Mouse (Mus musculus) embryonic facial prominence, embryonic 10.5 days (tissue): ENCODE data around the gene Fyttd1. TPM values are rescaled to one million over a fixed set of nuclear protein-coding genes. Genes with fewer than 3 reads are reported as not detected.
"Not testable (repeated sequence)": the region's sequence is repeated elsewhere in the genome, so short reads cannot be mapped to it uniquely, and the experiment has no call there.

Source experiments
- DNase-seq: peaks from one replicate; pipeline ENCODE4 v3.0.0-alpha.2; 2017; ENCODE audit warnings: low spot score
- H3K27ac ChIP-seq: fragments of 300-500 bp; sonication (generic); replicated peaks from 2 replicates; pipeline ENCODE4 v1.5.1; 2016; ENCODE audit warnings: mild to moderate bottlenecking
- H3K27me3 ChIP-seq: fragments of 300-500 bp; sonication (generic); replicated peaks from 2 replicates; pipeline ENCODE4 v1.6.1; 2016; ENCODE audit warnings: low read depth, mild to moderate bottlenecking; ENCODE audit not compliant: poor library complexity, severe bottlenecking
- H3K36me3 ChIP-seq: fragments of 300-500 bp; sonication (generic); replicated peaks from 2 replicates; pipeline ENCODE4 v1.6.1; 2016; ENCODE audit warnings: mild to moderate bottlenecking, moderate library complexity
- H3K4me1 ChIP-seq: fragments of 300-500 bp; sonication (generic); 2 replicates; pipeline ENCODE4 v1.6.1; 2016
- H3K4me3 ChIP-seq: fragments of 300-500 bp; sonication (generic); 2 replicates; pipeline ENCODE4 v1.5.1; 2016; ENCODE audit warnings: mild to moderate bottlenecking, moderate library complexity
- H3K9me3 ChIP-seq: fragments of 300-500 bp; sonication (generic); 2 replicates; pipeline ENCODE4 v1.6.1; 2016; ENCODE audit warnings: mild to moderate bottlenecking
- WGBS: fragments of 180-500 bp; shearing (Covaris S2); methylation state at CpG from one replicate; pipeline ENCODE4 v1.1.7; 2016; 5-methylcytosine and 5-hydroxymethylcytosine counted together
- polyA plus RNA-seq: library from polyadenylated mRNA; unstranded; fragments of >200 nt; fragmentation: Nextera tagmentation; extraction: Ambion mirVana; gene quantifications from 2 replicates; pipeline ENCODE4 v1.2.1, GENCODE M21; 2016

Fyttd1 gene
- polyA plus RNA-seq, 1 experiment from 2014 or later, result 104 TPM

DNA sequence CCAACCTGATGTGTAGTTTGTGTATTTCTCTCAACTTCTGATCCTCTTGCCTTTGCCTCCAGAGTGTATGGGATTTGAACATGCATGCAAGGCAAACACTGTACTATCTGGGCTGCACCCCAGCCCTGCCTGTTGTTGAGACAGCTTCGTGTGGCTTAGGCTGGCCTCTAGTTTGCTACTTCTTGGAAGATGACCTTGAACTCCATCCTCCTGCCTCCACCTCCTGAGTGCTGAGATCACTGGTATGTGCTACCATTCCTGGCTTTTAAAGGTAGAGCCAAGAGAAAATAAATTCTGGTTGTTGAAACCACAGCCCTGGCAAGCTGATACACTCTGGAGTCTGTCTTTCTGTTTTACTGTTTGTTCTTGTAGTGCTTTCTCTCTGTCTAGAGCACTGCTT is 57.8 kb downstream of the Fyttd1 start:
- Histone ChIP-seq H3K27ac (no peak overlapping the region), H3K4me3 (no peak overlapping the region), H3K27me3 (no peaks in the 10 kb centered on the region), H3K36me3 (no peaks in the 10 kb centered on the region), H3K9me3 (no peaks in the 10 kb centered on the region), H3K4me1 (peaks cover 16% of the 10 kb centered on the region)
- no peak for DNase-seq
- WGBS, result 80% methylated on average over 1 of the region's 1 CpGs

DNA sequence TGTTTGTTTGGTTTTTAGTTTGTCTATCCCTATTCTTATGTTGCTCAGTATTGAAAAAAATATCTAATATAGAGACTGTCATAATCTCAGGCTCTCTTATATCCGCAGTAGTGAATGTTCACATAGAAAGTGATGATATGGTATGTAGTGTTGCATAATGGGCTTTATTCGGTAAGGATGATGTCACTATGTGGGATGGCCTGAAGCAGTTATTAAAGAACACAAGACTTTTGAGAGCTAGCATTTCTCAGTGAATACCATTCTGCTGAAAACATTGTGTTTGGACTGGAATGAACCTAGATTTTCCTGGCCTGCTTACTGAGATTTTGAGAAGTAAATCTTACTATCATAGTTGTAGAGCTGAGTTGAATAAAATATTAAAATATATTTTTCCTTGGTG is 60.1 kb downstream of the Fyttd1 start:
- no peaks in the 10 kb centered on the region for H3K9me3 ChIP-seq
- H3K36me3 ChIP-seq, result no peaks in the 10 kb centered on the region
- H3K27ac ChIP-seq, result no peak overlapping the region
- H3K4me3 ChIP-seq, result no peak overlapping the region
- no peaks in the 10 kb centered on the region for H3K27me3 ChIP-seq
- DNase-seq, result no peak
- peaks cover 16% of the 10 kb centered on the region for H3K4me1 ChIP-seq
- 82% methylated on average over 2 of the region's 2 CpGs for WGBS

DNA sequence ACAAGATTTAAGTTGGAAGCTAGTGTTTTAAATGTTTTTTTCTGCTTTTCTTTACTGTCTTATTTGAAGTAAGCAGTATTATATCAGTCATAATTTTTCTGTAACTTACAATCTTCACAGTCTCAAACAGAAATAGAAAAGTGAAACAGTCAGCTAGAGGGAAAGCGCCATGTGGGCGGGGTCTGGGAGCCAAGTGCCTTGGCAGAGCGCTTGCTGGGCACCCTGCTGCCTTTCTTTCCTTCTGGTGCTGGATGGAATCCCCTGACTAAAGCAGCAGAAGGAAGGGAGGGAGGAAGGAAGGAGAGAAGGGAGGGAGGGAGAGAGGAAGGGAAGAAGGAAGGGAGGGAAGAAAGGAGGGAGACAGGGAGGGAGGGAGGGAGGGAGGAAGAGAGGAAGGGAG is 62.0 kb downstream of the Fyttd1 start:
- not testable (repeated sequence) for H3K36me3 ChIP-seq, H3K9me3 ChIP-seq, DNase-seq, H3K4me3 ChIP-seq, H3K27me3 ChIP-seq, H3K27ac ChIP-seq
- WGBS, result 28% methylated on average over 3 of the region's 3 CpGs
- peaks cover 21% of the 10 kb centered on the region for H3K4me1 ChIP-seq

GRCm38 (mm10) chr16:32939716-32940115 is 62.4 kb downstream of the Fyttd1 start:
- DNase-seq, H3K27ac ChIP-seq, H3K27me3 ChIP-seq, H3K9me3 ChIP-seq, H3K4me3 ChIP-seq, H3K36me3 ChIP-seq: not testable (repeated sequence)
- peaks cover 21% of the 10 kb centered on the region for H3K4me1 ChIP-seq
- 84% methylated on average over 4 of the region's 4 CpGs for WGBS

GRCm38 (mm10) chr16:32941226-32941625 is 63.9 kb downstream of the Fyttd1 start:
- not testable (repeated sequence) for H3K27me3 ChIP-seq
- WGBS, result 94% methylated on average over 2 of the region's 2 CpGs

GRCm38 (mm10) chr16:32942694-32943093 is 65.4 kb downstream of the Fyttd1 start:
- DNase-seq, result no peak
- WGBS, result 77% methylated on average over 5 of the region's 5 CpGs
- Histone ChIP-seq H3K4me3 (no peak overlapping the region), H3K4me1 (peaks cover 14% of the 10 kb centered on the region), H3K27ac (no peak overlapping the region), H3K27me3 (no peaks in the 10 kb centered on the region), H3K36me3 (no peaks in the 10 kb centered on the region), H3K9me3 (no peaks in the 10 kb centered on the region)

More at GRCm38 (mm10) chr16:32941226-32941625, 63.9 kb downstream of the Fyttd1 start:
- H3K27ac ChIP-seq, DNase-seq, H3K36me3 ChIP-seq, H3K4me3 ChIP-seq, H3K9me3 ChIP-seq: not testable (repeated sequence)
- peaks cover 17% of the 10 kb centered on the region for H3K4me1 ChIP-seq

DNA sequence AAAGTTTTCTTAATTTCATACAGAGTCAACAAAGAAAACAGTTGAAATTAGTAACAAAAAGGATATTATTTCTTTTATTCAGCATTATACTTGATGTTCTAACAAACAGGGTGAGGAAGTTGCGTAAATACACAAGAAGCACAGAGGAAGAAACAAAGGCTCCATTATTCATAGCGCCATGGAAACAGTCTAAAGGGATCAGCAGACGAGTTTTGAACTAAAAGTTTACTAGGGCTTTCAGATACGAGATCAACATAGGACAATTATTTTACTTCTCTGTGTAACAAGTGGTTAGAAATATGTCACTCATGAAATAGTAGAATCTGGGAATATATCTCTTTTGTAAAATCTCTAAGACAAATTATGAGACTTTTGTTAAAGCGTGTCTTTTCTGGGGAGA is 68.1 kb downstream of the Fyttd1 start:
- 53% methylated on average over 5 of the region's 5 CpGs for WGBS
- Histone ChIP-seq H3K4me1 (peaks cover 10% of the 10 kb centered on the region), H3K4me3 (no peak overlapping the region), H3K27ac (no peak overlapping the region), H3K36me3 (peaks cover under 1% of the 10 kb centered on the region; the same call in 1 of the 2 replicates), H3K27me3 (no peaks in the 10 kb centered on the region), H3K9me3 (no peaks in the 10 kb centered on the region)
- DNase-seq, result no peak

GRCm38 (mm10) chr16:32948016-32948415 is 70.7 kb downstream of the Fyttd1 start:
- 84% methylated on average over 8 of the region's 8 CpGs for WGBS

GRCm38 (mm10) chr16:32948656-32949055 is 71.4 kb downstream of the Fyttd1 start:
- DNase-seq, result no peak
- WGBS, result 82% methylated on average over 5 of the region's 5 CpGs
- Histone ChIP-seq H3K27me3 (no peaks in the 10 kb centered on the region), H3K4me3 (no peak overlapping the region), H3K9me3 (peaks cover 3% of the 10 kb centered on the region; the same call in 1 of the 2 replicates), H3K27ac (no peak overlapping the region), H3K36me3 (peaks cover 11% of the 10 kb centered on the region), H3K4me1 (peaks cover 5% of the 10 kb centered on the region; the same call in 1 of the 2 replicates)

More at GRCm38 (mm10) chr16:32948016-32948415, 70.7 kb downstream of the Fyttd1 start:
- DNase-seq, result no peak
- Histone ChIP-seq H3K27ac (no peak overlapping the region), H3K4me3 (no peak overlapping the region), H3K4me1 (peaks cover 5% of the 10 kb centered on the region; the same call in 1 of the 2 replicates), H3K36me3 (peaks cover 11% of the 10 kb centered on the region), H3K9me3 (peaks cover 3% of the 10 kb centered on the region; the same call in 1 of the 2 replicates), H3K27me3 (no peaks in the 10 kb centered on the region)

DNA sequence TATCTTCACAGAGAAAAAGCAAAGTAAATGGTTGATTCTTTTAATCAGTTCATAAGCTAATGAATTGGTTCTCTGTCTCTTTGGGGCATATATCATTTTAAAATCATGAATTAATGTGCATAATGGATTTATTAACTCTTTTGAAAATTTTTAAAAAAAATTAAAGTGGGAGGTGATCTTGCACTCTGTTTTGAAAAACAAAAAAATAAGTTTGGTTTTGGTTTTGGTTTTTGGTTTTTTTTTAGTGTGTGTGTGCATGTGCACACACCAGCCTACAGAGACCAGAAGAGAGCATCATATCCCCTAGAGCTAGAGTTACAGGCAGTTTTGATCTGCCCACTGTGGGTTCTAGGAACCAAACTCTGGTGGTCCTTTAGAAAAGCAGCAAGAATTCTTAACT is 72.0 kb downstream of the Fyttd1 start:
- Histone ChIP-seq H3K9me3 (peaks cover 3% of the 10 kb centered on the region; the same call in 1 of the 2 replicates), H3K27me3 (no peaks in the 10 kb centered on the region), H3K36me3 (peaks cover 11% of the 10 kb centered on the region), H3K4me3 (no peak overlapping the region), H3K4me1 (peaks cover 5% of the 10 kb centered on the region; the same call in 1 of the 2 replicates), H3K27ac (no peak overlapping the region)
- no peak for DNase-seq

DNA sequence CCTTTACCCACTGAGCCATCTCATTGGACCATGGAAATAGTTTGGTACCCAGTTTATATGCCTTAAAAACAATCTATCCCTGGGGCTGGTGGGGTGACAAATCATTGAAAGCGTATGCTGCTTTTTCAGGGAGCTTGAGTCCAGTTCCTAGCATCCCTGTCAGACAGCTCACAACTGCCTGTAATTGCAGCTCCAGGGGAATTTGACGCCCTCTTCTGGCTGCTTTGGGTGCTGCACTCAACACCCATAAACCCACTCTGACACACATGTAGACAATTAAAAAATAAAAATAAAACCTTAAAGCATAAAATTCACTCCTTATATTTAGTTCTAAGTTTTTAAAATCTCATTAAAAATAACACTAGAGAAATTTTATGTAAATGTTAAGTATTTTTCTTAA is 73.8 kb downstream of the Fyttd1 start:
- H3K4me3 ChIP-seq, result no peak overlapping the region
- 84% methylated on average over 2 of the region's 2 CpGs for WGBS
- H3K9me3 ChIP-seq, result peaks cover 3% of the 10 kb centered on the region; the same call in 1 of the 2 replicates
- DNase-seq, result no peak
- H3K36me3 ChIP-seq, result peaks cover 21% of the 10 kb centered on the region
- H3K27ac ChIP-seq, result no peak overlapping the region
- H3K4me1 ChIP-seq, result peaks cover 5% of the 10 kb centered on the region; the same call in 1 of the 2 replicates
- H3K27me3 ChIP-seq, result no peaks in the 10 kb centered on the region

GRCm38 (mm10) chr16:32953806-32954205 is 76.5 kb downstream of the Fyttd1 start:
- Histone ChIP-seq H3K4me1 (no peaks in the 10 kb centered on the region), H3K27ac (no peak overlapping the region), H3K36me3 (peaks cover 37% of the 10 kb centered on the region), H3K4me3 (no peak overlapping the region), H3K9me3 (peaks cover 3% of the 10 kb centered on the region; the same call in 1 of the 2 replicates), H3K27me3 (no peaks in the 10 kb centered on the region)
- DNase-seq, result no peak
- 85% methylated on average over 5 of the region's 5 CpGs for WGBS

GRCm38 (mm10) chr16:32954304-32954703 is 77.0 kb downstream of the Fyttd1 start:
- no peaks in the 10 kb centered on the region for H3K4me1 ChIP-seq
- H3K4me3 ChIP-seq, result no peak overlapping the region

More at GRCm38 (mm10) chr16:32954304-32954703, 77.0 kb downstream of the Fyttd1 start:
- DNase-seq, result no peak
- Histone ChIP-seq H3K36me3 (peaks cover 40% of the 10 kb centered on the region), H3K27me3 (no peaks in the 10 kb centered on the region), H3K27ac (no peak overlapping the region), H3K9me3 (peaks cover 3% of the 10 kb centered on the region; the same call in 1 of the 2 replicates)
- WGBS, result 82% methylated on average over 6 of the region's 6 CpGs
